Mouse (Mus musculus): ENCODE measurements around the gene Bsg. TPM values are rescaled to one million over a fixed set of nuclear protein-coding genes. Genes with fewer than 3 reads are reported as not detected.

The Bsg gene
- polyA plus RNA-seq (2014; fragmentation: Nextera tagmentation; extraction: Ambion mirVana): 551 and 582 TPM in 2 replicates

- Histone ChIP-seq H3K27ac (ENCODE audit: low read depth, low read length) (peak within 1 kb of the TSS; percentile 72; the same call in 1 of the 2 replicates), H3K9me3 (ENCODE audit: control insufficient read depth, low read length) (no peaks in the 10 kb centered on the region), H3K27me3 (ENCODE audit: control insufficient read depth, insufficient read depth, low read length) (no peaks in the 10 kb centered on the region), H3K4me2 (ENCODE audit: low read depth, low read length, severe bottlenecking) (peak within 1 kb of the TSS; percentile 73), H3K4me3 (ENCODE audit: low read depth, low read length) (peak within 1 kb of the TSS; percentile 84), H3K4me1 (replicated peaks; ENCODE audit: control insufficient read depth, insufficient read depth, low read length) (peaks cover 16% of the 10 kb centered on the region), H3K9ac (ENCODE audit: low read length) (peak within 1 kb of the TSS; percentile 92), H3K36me3 (ENCODE audit: control insufficient read depth, insufficient read depth, low read length) (peaks cover 6% of the 10 kb centered on the region; the same call in 1 of the 2 replicates)
- DNase-seq (ENCODE audit: low spot score) (peak; percentile 99), ATAC-seq (replicated peaks; ENCODE audit: low FRiP score) (peak; percentile 97)
- WGBS: under 1% methylated on average over 53 of the region's 65 CpGs
Observed at GRCm38 (mm10) chr10:79704065-79704969, at the start of gene Bsg. Bsg (plus strand) TSS chr10:79704491.

- Histone ChIP-seq H3K9me3 (ENCODE audit: control insufficient read depth, low read length) (no peaks in the 10 kb centered on the region), H3K4me3 (ENCODE audit: low read depth, low read length) (no peak overlapping the region), H3K9ac (ENCODE audit: low read length) (no peak overlapping the region), H3K27ac (ENCODE audit: low read depth, low read length) (no peak overlapping the region), H3K4me1 (replicated peaks; ENCODE audit: control insufficient read depth, insufficient read depth, low read length) (no peaks in the 10 kb centered on the region), H3K4me2 (ENCODE audit: low read depth, low read length, severe bottlenecking) (no peak overlapping the region), H3K27me3 (ENCODE audit: control insufficient read depth, insufficient read depth, low read length) (no peaks in the 10 kb centered on the region), H3K36me3 (ENCODE audit: control insufficient read depth, insufficient read depth, low read length) (no peaks in the 10 kb centered on the region)
- DNase-seq (ENCODE audit: low spot score) (no peak), ATAC-seq (replicated peaks; ENCODE audit: low FRiP score) (peak; percentile 70)
- 52% methylated on average over 1 of the region's 1 CpGs for WGBS
Observed at GRCm38 (mm10) chr10:79654946-79655395, 49.3 kb upstream of the Bsg start.

- DNase-seq (ENCODE audit: low spot score): no peak
Observed at GRCm38 (mm10) chr10:79658829-79659228, 45.5 kb upstream of the Bsg start.

GRCm38 (mm10) chr10:79660298-79660697, 44.0 kb upstream of the Bsg start:
- ATAC-seq (replicated peaks; ENCODE audit: low FRiP score) (no peak), DNase-seq (ENCODE audit: low spot score) (no peak)
- Histone ChIP-seq H3K4me3 (ENCODE audit: low read depth, low read length) (no peak overlapping the region), H3K4me1 (replicated peaks; ENCODE audit: control insufficient read depth, insufficient read depth, low read length) (no peaks in the 10 kb centered on the region), H3K9me3 (ENCODE audit: control insufficient read depth, low read length) (no peaks in the 10 kb centered on the region), H3K27me3 (ENCODE audit: control insufficient read depth, insufficient read depth, low read length) (no peaks in the 10 kb centered on the region), H3K4me2 (ENCODE audit: low read depth, low read length, severe bottlenecking) (no peak overlapping the region), H3K36me3 (ENCODE audit: control insufficient read depth, insufficient read depth, low read length) (no peaks in the 10 kb centered on the region), H3K9ac (ENCODE audit: low read length) (no peak overlapping the region), H3K27ac (ENCODE audit: low read depth, low read length) (no peak overlapping the region)
- WGBS: 75% methylated on average over 2 of the region's 2 CpGs

More at GRCm38 (mm10) chr10:79658829-79659228, 45.5 kb upstream of the Bsg start:
- ATAC-seq (replicated peaks; ENCODE audit: low FRiP score): no peak; the same call in 1 of the 2 replicates
- Histone ChIP-seq H3K36me3 (ENCODE audit: control insufficient read depth, insufficient read depth, low read length) (no peaks in the 10 kb centered on the region), H3K9ac (ENCODE audit: low read length) (no peak overlapping the region), H3K4me1 (replicated peaks; ENCODE audit: control insufficient read depth, insufficient read depth, low read length) (no peaks in the 10 kb centered on the region), H3K4me3 (ENCODE audit: low read depth, low read length) (no peak overlapping the region), H3K27me3 (ENCODE audit: control insufficient read depth, insufficient read depth, low read length) (no peaks in the 10 kb centered on the region), H3K27ac (ENCODE audit: low read depth, low read length) (no peak overlapping the region), H3K4me2 (ENCODE audit: low read depth, low read length, severe bottlenecking) (no peak overlapping the region), H3K9me3 (ENCODE audit: control insufficient read depth, low read length) (no peaks in the 10 kb centered on the region)
- 31% methylated on average over 4 of the region's 4 CpGs for WGBS

- H3K4me2 ChIP-seq (ENCODE audit: low read depth, low read length, severe bottlenecking): no peak overlapping the region
- WGBS: 50% methylated on average over 3 of the region's 3 CpGs
- no peak overlapping the region for H3K9ac ChIP-seq (ENCODE audit: low read length)
- no peak overlapping the region for H3K4me3 ChIP-seq (ENCODE audit: low read depth, low read length)
- H3K27me3 ChIP-seq (ENCODE audit: control insufficient read depth, insufficient read depth, low read length): no peaks in the 10 kb centered on the region
- H3K27ac ChIP-seq (ENCODE audit: low read depth, low read length): no peak overlapping the region
- DNase-seq (ENCODE audit: low spot score): no peak
- no peaks in the 10 kb centered on the region for H3K4me1 ChIP-seq (replicated peaks; ENCODE audit: control insufficient read depth, insufficient read depth, low read length)
- H3K36me3 ChIP-seq (ENCODE audit: control insufficient read depth, insufficient read depth, low read length): no peaks in the 10 kb centered on the region
- ATAC-seq (replicated peaks; ENCODE audit: low FRiP score): no peak
- H3K9me3 ChIP-seq (ENCODE audit: control insufficient read depth, low read length): no peaks in the 10 kb centered on the region
Observed at GRCm38 (mm10) chr10:79661861-79662260, 42.4 kb upstream of the Bsg start.

- H3K9me3 ChIP-seq (ENCODE audit: control insufficient read depth, low read length): no peaks in the 10 kb centered on the region
- no peak within 1 kb of the TSS for H3K9ac ChIP-seq (ENCODE audit: low read length)
- no peaks in the 10 kb centered on the region for H3K36me3 ChIP-seq (ENCODE audit: control insufficient read depth, insufficient read depth, low read length)
- DNase-seq (ENCODE audit: low spot score) (peak; percentile 91), ATAC-seq (replicated peaks; ENCODE audit: low FRiP score) (peak; percentile 17; the same call in 1 of the 2 replicates)
- no peaks in the 10 kb centered on the region for H3K27me3 ChIP-seq (ENCODE audit: control insufficient read depth, insufficient read depth, low read length)
- H3K27ac ChIP-seq (ENCODE audit: low read depth, low read length): no peak within 1 kb of the TSS
- H3K4me2 ChIP-seq (ENCODE audit: low read depth, low read length, severe bottlenecking): no peak within 1 kb of the TSS
- WGBS: 10% methylated on average over 13 of the region's 13 CpGs
- peaks cover 4% of the 10 kb centered on the region; the same call in 1 of the 2 replicates for H3K4me1 ChIP-seq (replicated peaks; ENCODE audit: control insufficient read depth, insufficient read depth, low read length)
- H3K4me3 ChIP-seq (ENCODE audit: low read depth, low read length): no peak within 1 kb of the TSS
Observed at GRCm38 (mm10) chr10:79664131-79664665, 40.1 kb upstream of the Bsg start, which contains the start of gene Madcam1. Madcam1 (plus strand) TSS chr10:79664559.

- Histone ChIP-seq H3K4me1 (replicated peaks; ENCODE audit: control insufficient read depth, insufficient read depth, low read length) (peaks cover 4% of the 10 kb centered on the region; the same call in 1 of the 2 replicates), H3K27me3 (ENCODE audit: control insufficient read depth, insufficient read depth, low read length) (no peaks in the 10 kb centered on the region), H3K27ac (ENCODE audit: low read depth, low read length) (no peak overlapping the region), H3K4me2 (ENCODE audit: low read depth, low read length, severe bottlenecking) (no peak overlapping the region), H3K36me3 (ENCODE audit: control insufficient read depth, insufficient read depth, low read length) (no peaks in the 10 kb centered on the region), H3K9ac (ENCODE audit: low read length) (no peak overlapping the region), H3K4me3 (ENCODE audit: low read depth, low read length) (no peak overlapping the region), H3K9me3 (ENCODE audit: control insufficient read depth, low read length) (no peaks in the 10 kb centered on the region)
- no peak for DNase-seq (ENCODE audit: low spot score)
- 83% methylated on average over 8 of the region's 8 CpGs for WGBS
- no peak for ATAC-seq (replicated peaks; ENCODE audit: low FRiP score)
Observed at GRCm38 (mm10) chr10:79665051-79665450, 39.2 kb upstream of the Bsg start.

- no peak overlapping the region for H3K4me2 ChIP-seq (ENCODE audit: low read depth, low read length, severe bottlenecking)
- WGBS: 76% methylated on average over 9 of the region's 9 CpGs
- no peak for ATAC-seq (replicated peaks; ENCODE audit: low FRiP score)
- H3K36me3 ChIP-seq (ENCODE audit: control insufficient read depth, insufficient read depth, low read length): no peaks in the 10 kb centered on the region
- no peaks in the 10 kb centered on the region for H3K27me3 ChIP-seq (ENCODE audit: control insufficient read depth, insufficient read depth, low read length)
- no peaks in the 10 kb centered on the region for H3K9me3 ChIP-seq (ENCODE audit: control insufficient read depth, low read length)
- H3K27ac ChIP-seq (ENCODE audit: low read depth, low read length): no peak overlapping the region
- no peak overlapping the region for H3K9ac ChIP-seq (ENCODE audit: low read length)
- no peak for DNase-seq (ENCODE audit: low spot score)
- H3K4me1 ChIP-seq (replicated peaks; ENCODE audit: control insufficient read depth, insufficient read depth, low read length): peaks cover 13% of the 10 kb centered on the region
- no peak overlapping the region for H3K4me3 ChIP-seq (ENCODE audit: low read depth, low read length)
Observed at GRCm38 (mm10) chr10:79666493-79666892, 37.8 kb upstream of the Bsg start.

All from forebrain, embryonic 11.5 days (tissue).